Mouse (Mus musculus) MEL (cell line): ENCODE results near the gene Poll. TPM values are rescaled to one million over a fixed set of nuclear protein-coding genes. Genes with fewer than 3 reads are reported as not detected.

ENCODE experiments used
- DNase-seq: peaks from one replicate; pipeline ENCODE4 v3.0.0; 2011; ENCODE audit warnings: low read depth, low spot score
- H3K27ac ChIP-seq: 2 replicates; pipeline ENCODE4 v1.5.1; 2012; ENCODE audit warnings: low read depth, mild to moderate bottlenecking, control low read depth, low read length, moderate library complexity; ENCODE audit not compliant: control insufficient read depth
- H3K27me3 ChIP-seq, 2 experiments: fragments of 150-350 bp in 1 of 2; sonication (generic) in 1 of 2; 2 replicates each; pipeline ENCODE4 v1.6.1; 2012; ENCODE audit warnings: low read length in 2 of 2, mild to moderate bottlenecking in 2 of 2, improper control_type of control experiment in 1 of 2, moderate library complexity in 1 of 2; ENCODE audit not compliant: insufficient read depth in 2 of 2, control insufficient read depth in 1 of 2
- H3K36me3 ChIP-seq, 2 experiments: 2 replicates each; pipeline ENCODE4 v1.6.1; 2012 to 2014; ENCODE audit warnings: low read length in 2 of 2, improper control_type of control experiment in 1 of 2, inconsistent platforms in 1 of 2, mild to moderate bottlenecking in 1 of 2; ENCODE audit not compliant: insufficient read depth in 2 of 2, control insufficient read depth in 1 of 2
- H3K4me1 ChIP-seq, 2 experiments: fragments of 150-350 bp in 1 of 2; sonication (generic) in 1 of 2; 2 replicates each; pipeline ENCODE4 v1.6.1; 2012; ENCODE audit warnings: low read length in 2 of 2, improper control_type of control experiment in 1 of 2, mild to moderate bottlenecking in 1 of 2; ENCODE audit not compliant: insufficient read depth in 2 of 2, control insufficient read depth in 1 of 2
- H3K4me3 ChIP-seq, 2 experiments: fragments of 150-350 bp in 1 of 2; sonication (generic) in 1 of 2; 2 replicates each; pipeline ENCODE4 v1.5.1; 2012; ENCODE audit warnings: low read depth in 2 of 2, low read length in 2 of 2, mild to moderate bottlenecking in 2 of 2, moderate library complexity in 2 of 2, control low read depth in 1 of 2, improper control_type of control experiment in 1 of 2; ENCODE audit not compliant: control insufficient read depth in 1 of 2, insufficient read depth in 1 of 2
- H3K79me2 ChIP-seq: 2 replicates; pipeline ENCODE4 v1.6.1; 2012; ENCODE audit warnings: mild to moderate bottlenecking, low read length, moderate library complexity; ENCODE audit not compliant: control insufficient read depth, poor library complexity, insufficient read depth
- H3K9ac ChIP-seq: 2 replicates; pipeline ENCODE4 v1.6.1; 2012; ENCODE audit warnings: low read depth, mild to moderate bottlenecking, control low read depth, low read length, moderate library complexity; ENCODE audit not compliant: control insufficient read depth, poor library complexity, severe bottlenecking
- H3K9me3 ChIP-seq: fragments of 150-350 bp; sonication (generic); replicated peaks from 2 replicates; pipeline ENCODE4 v1.6.1; 2012; ENCODE audit warnings: mild to moderate bottlenecking, low read length, improper control_type of control experiment, moderate library complexity; ENCODE audit not compliant: insufficient read depth
- BHLHE40 ChIP-seq: IDR thresholded peaks from 2 replicates; pipeline ENCODE4 v1.6.1; 2012; ENCODE audit warnings: low read depth, mild to moderate bottlenecking, inconsistent platforms, low read length, improper control_type of control experiment, borderline replicate concordance
- CHD1 ChIP-seq: IDR thresholded peaks from 2 replicates; pipeline ENCODE4 v1.6.1; 2012; ENCODE audit warnings: low read depth, mild to moderate bottlenecking, inconsistent platforms, low read length, improper control_type of control experiment
- CHD2 ChIP-seq: IDR thresholded peaks from 2 replicates; pipeline ENCODE4 v1.6.1; 2011; ENCODE audit warnings: low read length, improper control_type of control experiment
- CTCF ChIP-seq, 3 experiments: IDR thresholded peaks in 2 of 3; conservative IDR thresholded peaks in 1 of 3; 2 replicates each; pipeline ENCODE4 v1.5.1; 2011 to 2012; ENCODE audit warnings: low read length in 3 of 3, low read depth in 2 of 3, mild to moderate bottlenecking in 2 of 3, improper control_type of control experiment in 1 of 3, inconsistent platforms in 1 of 3, mixed read lengths in 1 of 3, moderate library complexity in 1 of 3; ENCODE audit not compliant: control insufficient read depth in 1 of 3, insufficient read depth in 1 of 3, poor library complexity in 1 of 3, severe bottlenecking in 1 of 3
- E2F4 ChIP-seq: IDR thresholded peaks from 2 replicates; pipeline ENCODE4 v1.6.1; 2011; ENCODE audit warnings: low read depth, low read length, improper control_type of control experiment, borderline replicate concordance
- ELF1 ChIP-seq: IDR thresholded peaks from 2 replicates; pipeline ENCODE4 v1.6.1; 2014; ENCODE audit warnings: low read depth, mild to moderate bottlenecking, inconsistent platforms, low read length, improper control_type of control experiment, moderate library complexity
- EP300 ChIP-seq, 2 experiments: IDR thresholded peaks; 2 replicates each; pipeline ENCODE4 v1.6.1; 2011; ENCODE audit warnings: improper control_type of control experiment in 2 of 2, low read length in 2 of 2, low read depth in 1 of 2, mild to moderate bottlenecking in 1 of 2
- ETS1 ChIP-seq: IDR thresholded peaks from 2 replicates; pipeline ENCODE4 v1.6.1; 2012; ENCODE audit warnings: low read depth, mild to moderate bottlenecking, inconsistent platforms, low read length, improper control_type of control experiment, moderate library complexity
- GATA1 ChIP-seq: IDR thresholded peaks from 2 replicates; pipeline ENCODE4 v1.6.1; 2011; ENCODE audit warnings: low read depth, low read length, improper control_type of control experiment
- HCFC1 ChIP-seq: IDR thresholded peaks from 2 replicates; pipeline ENCODE4 v1.6.1; 2012; ENCODE audit warnings: low read depth, mild to moderate bottlenecking, inconsistent platforms, low read length, improper control_type of control experiment, moderate library complexity
- JUND ChIP-seq: IDR thresholded peaks from 2 replicates; pipeline ENCODE4 v1.6.1; 2011; ENCODE audit warnings: low read depth, mild to moderate bottlenecking, improper control_type of control experiment, low read length
- KAT2A ChIP-seq: conservative IDR thresholded peaks from 2 replicates; pipeline ENCODE4 v1.6.1; 2012; ENCODE audit warnings: low read depth, low read length, improper control_type of control experiment, inconsistent platforms
- MAFK ChIP-seq: IDR thresholded peaks from 2 replicates; pipeline ENCODE4 v1.6.1; 2011; ENCODE audit warnings: low read depth, mild to moderate bottlenecking, low read length, improper control_type of control experiment, borderline replicate concordance
- MAX ChIP-seq: IDR thresholded peaks from 2 replicates; pipeline ENCODE4 v1.6.1; 2011; ENCODE audit warnings: low read length, improper control_type of control experiment
- MAZ ChIP-seq: IDR thresholded peaks from 2 replicates; pipeline ENCODE4 v1.6.1; 2012; ENCODE audit warnings: low read depth, mild to moderate bottlenecking, inconsistent platforms, low read length, improper control_type of control experiment
- MEF2A ChIP-seq: IDR thresholded peaks from 2 replicates; pipeline ENCODE4 v1.6.1; 2014; ENCODE audit warnings: low read depth, mild to moderate bottlenecking, inconsistent platforms, low read length, improper control_type of control experiment; ENCODE audit not compliant: poor library complexity, insufficient replicate concordance, severe bottlenecking; ENCODE audit errors: extremely low read depth
- MYC ChIP-seq: IDR thresholded peaks from 2 replicates; pipeline ENCODE4 v1.6.1; 2011; ENCODE audit warnings: low read depth, mild to moderate bottlenecking, low read length, improper control_type of control experiment, moderate library complexity
- NELFE ChIP-seq: IDR thresholded peaks from 2 replicates; pipeline ENCODE4 v1.6.1; 2011; ENCODE audit warnings: low read depth, low read length, improper control_type of control experiment
- POLR2AphosphoS2 ChIP-seq: IDR thresholded peaks from 2 replicates; pipeline ENCODE4 v1.6.1; 2011; ENCODE audit warnings: low read length, improper control_type of control experiment
- POLR2AphosphoS5 ChIP-seq: IDR thresholded peaks from 2 replicates; pipeline ENCODE4 v1.6.1; 2012; ENCODE audit warnings: low read depth, borderline replicate concordance, mild to moderate bottlenecking, inconsistent platforms, low read length, moderate library complexity, mixed read lengths
- RAD21 ChIP-seq: IDR thresholded peaks from 2 replicates; pipeline ENCODE4 v1.6.1; 2011; ENCODE audit warnings: mild to moderate bottlenecking, low read depth, low read length, improper control_type of control experiment
- RCOR1 ChIP-seq: IDR thresholded peaks from 2 replicates; pipeline ENCODE4 v1.6.1; 2012; ENCODE audit warnings: low read depth, mild to moderate bottlenecking, inconsistent platforms, low read length, improper control_type of control experiment
- SIN3A ChIP-seq: IDR thresholded peaks from 2 replicates; pipeline ENCODE4 v1.6.1; 2012; ENCODE audit warnings: low read length, improper control_type of control experiment, inconsistent platforms
- TBP ChIP-seq: IDR thresholded peaks from 2 replicates; pipeline ENCODE4 v1.8.0; 2011; ENCODE audit warnings: low read depth, low read length, improper control_type of control experiment
- TCF12 ChIP-seq: IDR thresholded peaks from 2 replicates; pipeline ENCODE4 v1.6.1; 2014; ENCODE audit warnings: low read depth, mild to moderate bottlenecking, inconsistent platforms, low read length, improper control_type of control experiment, moderate library complexity
- USF2 ChIP-seq, 2 experiments: IDR thresholded peaks; 2 replicates each; pipeline ENCODE4 v1.6.1; 2011 to 2012; ENCODE audit warnings: improper control_type of control experiment in 2 of 2, low read length in 2 of 2, borderline replicate concordance in 1 of 2, inconsistent platforms in 1 of 2, low read depth in 1 of 2, mild to moderate bottlenecking in 1 of 2; ENCODE audit not compliant: insufficient read depth in 1 of 2
- ZC3H11A ChIP-seq: IDR thresholded peaks from 2 replicates; pipeline ENCODE4 v1.6.1; 2012; ENCODE audit warnings: low read depth, mild to moderate bottlenecking, inconsistent platforms, low read length, improper control_type of control experiment
- ZKSCAN1 ChIP-seq: IDR thresholded peaks from 2 replicates; pipeline ENCODE4 v1.6.1; 2012; ENCODE audit warnings: low read depth, mild to moderate bottlenecking, inconsistent platforms, low read length, improper control_type of control experiment, moderate library complexity
- ZMIZ1 ChIP-seq: IDR thresholded peaks from 2 replicates; pipeline ENCODE4 v1.6.1; 2012; ENCODE audit warnings: low read depth, mild to moderate bottlenecking, inconsistent platforms, low read length, improper control_type of control experiment, moderate library complexity
- ZNF384 ChIP-seq: IDR thresholded peaks from 2 replicates; pipeline ENCODE4 v1.6.1; 2012; ENCODE audit warnings: low read depth, mild to moderate bottlenecking, inconsistent platforms, low read length, improper control_type of control experiment
- polyA plus RNA-seq, 2 experiments: library from polyadenylated mRNA; stranded (reverse) in 1 of 2; unstranded in 1 of 2; fragments of >175 nt in 1 of 2; fragments of >200 nt in 1 of 2; gene quantifications; 2 replicates each; pipeline versions ENCODE4 v1.2.1 to v1.2.4; 2012; ENCODE audit warnings: low replicate concordance in 2 of 2, low read depth in 1 of 2; ENCODE audit not compliant: insufficient read length in 2 of 2, insufficient read depth in 1 of 2, missing spikeins in 1 of 2
- total RNA-seq: library from RNA; depleted of rRNA; stranded (reverse); fragments of 300-350 nt; gene quantifications from 2 replicates; pipeline ENCODE4 v1.2.3, GENCODE M21; 2012

Poll gene
- total and polyA plus RNA-seq, 3 experiments = 14.9 to 19.0 TPM; not detected in 1

DNA sequence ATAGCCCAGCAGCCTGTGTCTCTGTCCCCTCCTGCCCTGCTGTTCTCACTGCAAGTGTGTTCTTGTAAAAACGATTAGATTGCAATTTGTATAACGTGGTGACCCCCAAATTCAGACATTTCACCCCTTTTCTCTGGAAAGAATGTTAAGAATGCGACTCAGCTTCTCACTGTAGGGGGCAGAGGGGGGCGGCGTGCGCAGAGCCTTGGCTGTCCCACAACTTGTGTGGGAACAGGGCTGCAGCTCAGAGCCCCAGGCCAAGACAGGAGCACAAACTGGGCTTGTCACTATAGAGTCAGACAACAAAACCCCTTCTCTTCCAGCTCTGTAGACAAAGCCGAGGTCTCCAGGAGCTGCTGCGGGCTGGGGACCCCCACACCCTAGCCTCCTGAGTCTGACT is 21.8 kb upstream of the Poll start:
- no peak overlapping the region for H3K9ac ChIP-seq
- no peak overlapping the region for H3K27ac ChIP-seq
- H3K9me3 ChIP-seq = no peaks in the 10 kb centered on the region
- no peaks in the 10 kb centered on the region for H3K27me3 ChIP-seq
- H3K4me3 ChIP-seq = no peak overlapping the region
- no peaks in the 10 kb centered on the region; a peak in 1 of 4 replicates for H3K4me1 ChIP-seq
- TF ChIP-seq TCF12 (no peak), KAT2A (no peak), CHD1 (no peak), RAD21 (no peak), GATA1 (no peak), ETS1 (no peak), RCOR1 (no peak)
- TF ChIP-seq, all 39 proteins: peak for 0
- no peaks in the 10 kb centered on the region; a peak in 1 of 4 replicates for H3K36me3 ChIP-seq
- H3K79me2 ChIP-seq = no peaks in the 10 kb centered on the region
- DNase-seq = no peak

DNA sequence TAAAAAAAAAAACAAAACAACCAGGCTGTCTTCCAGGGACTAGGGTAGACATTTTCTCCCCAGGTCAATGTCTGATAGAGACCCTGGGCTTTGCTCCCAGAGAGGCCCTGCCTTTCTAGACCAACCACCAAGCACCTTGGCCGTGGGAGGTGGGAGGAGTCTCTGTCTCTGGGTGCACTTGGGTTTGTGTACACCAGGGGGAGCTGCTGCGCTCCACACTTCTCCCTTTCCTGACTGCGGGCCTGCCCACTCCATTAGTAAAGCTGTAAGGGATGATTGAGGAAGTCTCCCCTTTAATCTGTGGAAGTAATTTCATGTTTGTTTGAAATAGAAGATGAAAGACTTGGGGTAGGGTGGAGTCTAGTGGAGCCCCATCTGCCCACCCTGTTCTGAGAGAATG is 20.9 kb upstream of the Poll start:
- Histone ChIP-seq H3K4me3 (no peak overlapping the region), H3K27ac (no peak overlapping the region), H3K4me1 (no peaks in the 10 kb centered on the region; a peak in 1 of 4 replicates), H3K9ac (no peak overlapping the region), H3K36me3 (no peaks in the 10 kb centered on the region; a peak in 1 of 4 replicates), H3K79me2 (no peaks in the 10 kb centered on the region), H3K9me3 (no peaks in the 10 kb centered on the region), H3K27me3 (no peaks in the 10 kb centered on the region)
- DNase-seq = peak; percentile 93
- no peak for TF ChIP-seq JUND
- 0 out of 2 replicates have a peak, but pooled peaks have one; percentile 26 for TF ChIP-seq RCOR1
- no peak for TF ChIP-seq POLR2AphosphoS2
- no peak for TF ChIP-seq MAZ
- TF ChIP-seq MAFK = no peak
- no peak for TF ChIP-seq TCF12
- TF ChIP-seq GATA1 = no peak
- no peak for TF ChIP-seq USF2 (IDR thresholded peaks at IDR 0.05; ENCODE audit: borderline replicate concordance in 1 of 2, insufficient read depth in 1 of 2, low read depth in 1 of 2, low read length in 2 of 2)
- TF ChIP-seq E2F4 = no peak
- 0 out of 2 replicates have a peak, but pooled peaks have one; percentile 32 for TF ChIP-seq BHLHE40
- peak; percentile 53; the same call in 1 of the 2 replicates for TF ChIP-seq MYC
- 0 out of 2 replicates have a peak, but pooled peaks have one; percentile 47 for TF ChIP-seq ELF1
- 0 out of 2 replicates have a peak, but pooled peaks have one; percentile 23 for TF ChIP-seq TBP
- TF ChIP-seq ETS1 = no peak
- TF ChIP-seq MAX = no peak
- TF ChIP-seq KAT2A = no peak
- no peak for TF ChIP-seq CHD2
- no peak for TF ChIP-seq MEF2A
- TF ChIP-seq EP300 (IDR thresholded peaks at IDR 0.05; ENCODE audit: low read depth in 1 of 2, low read length in 2 of 2) = peak in 1 of 2 experiments; percentile 44; a peak in 2 of 4 replicates
- TF ChIP-seq CTCF (IDR thresholded peaks at IDR 0.05 in 2 of 3, conservative IDR thresholded peaks at IDR 0.05 in 1 of 3; ENCODE audit: control insufficient read depth in 1 of 3, insufficient read depth in 1 of 3, low read depth in 2 of 3, low read length in 3 of 3, poor library complexity in 1 of 3, severe bottlenecking in 1 of 3) = peak; percentile 93 to 99 (median 95)
- peak; percentile 39; the same call in 1 of the 2 replicates for TF ChIP-seq SIN3A
- TF ChIP-seq CHD1 = no peak
- peak; percentile 48; the same call in 1 of the 2 replicates for TF ChIP-seq HCFC1
- no peak for TF ChIP-seq ZMIZ1
- TF ChIP-seq ZC3H11A = peak; percentile 84
- peak; percentile 45; the same call in 1 of the 2 replicates for TF ChIP-seq ZNF384
- TF ChIP-seq ZKSCAN1 = no peak
- TF ChIP-seq NELFE = no peak; the same call in 1 of the 2 replicates
- no peak for TF ChIP-seq POLR2AphosphoS5
